Mouse (Mus musculus): ENCODE results near the gene Pfpl. TPM values are rescaled to one million over a fixed set of nuclear protein-coding genes. Genes with fewer than 3 reads are reported as not detected.

Pfpl gene
- polyA plus RNA-seq, 1 experiment from 2014 or later: not detected

GRCm38 (mm10) chr19:12460282-12461249 is 32.9 kb downstream of the Pfpl start, which contains the start of gene Mpeg1:
Gene Mpeg1 (plus strand): TSS chr19:12460779.
- ATAC-seq (replicated peaks; ENCODE audit: low FRiP score): no peak
- peak; percentile 31 for DNase-seq (ENCODE audit: low spot score)
- Histone ChIP-seq H3K36me3 (ENCODE audit: control insufficient read depth, insufficient read depth, low read length) (no peaks in the 10 kb centered on the region), H3K9me3 (ENCODE audit: control insufficient read depth, low read length) (no peaks in the 10 kb centered on the region), H3K9ac (ENCODE audit: low read length) (no peak within 1 kb of the TSS), H3K4me3 (ENCODE audit: low read depth, low read length) (no peak within 1 kb of the TSS), H3K27ac (ENCODE audit: low read depth, low read length) (no peak within 1 kb of the TSS), H3K27me3 (ENCODE audit: control insufficient read depth, insufficient read depth, low read length) (no peaks in the 10 kb centered on the region), H3K4me2 (ENCODE audit: low read depth, low read length, severe bottlenecking) (no peak within 1 kb of the TSS), H3K4me1 (replicated peaks; ENCODE audit: control insufficient read depth, insufficient read depth, low read length) (no peaks in the 10 kb centered on the region)
- 86% methylated on average over 11 of the region's 11 CpGs for WGBS

DNA sequence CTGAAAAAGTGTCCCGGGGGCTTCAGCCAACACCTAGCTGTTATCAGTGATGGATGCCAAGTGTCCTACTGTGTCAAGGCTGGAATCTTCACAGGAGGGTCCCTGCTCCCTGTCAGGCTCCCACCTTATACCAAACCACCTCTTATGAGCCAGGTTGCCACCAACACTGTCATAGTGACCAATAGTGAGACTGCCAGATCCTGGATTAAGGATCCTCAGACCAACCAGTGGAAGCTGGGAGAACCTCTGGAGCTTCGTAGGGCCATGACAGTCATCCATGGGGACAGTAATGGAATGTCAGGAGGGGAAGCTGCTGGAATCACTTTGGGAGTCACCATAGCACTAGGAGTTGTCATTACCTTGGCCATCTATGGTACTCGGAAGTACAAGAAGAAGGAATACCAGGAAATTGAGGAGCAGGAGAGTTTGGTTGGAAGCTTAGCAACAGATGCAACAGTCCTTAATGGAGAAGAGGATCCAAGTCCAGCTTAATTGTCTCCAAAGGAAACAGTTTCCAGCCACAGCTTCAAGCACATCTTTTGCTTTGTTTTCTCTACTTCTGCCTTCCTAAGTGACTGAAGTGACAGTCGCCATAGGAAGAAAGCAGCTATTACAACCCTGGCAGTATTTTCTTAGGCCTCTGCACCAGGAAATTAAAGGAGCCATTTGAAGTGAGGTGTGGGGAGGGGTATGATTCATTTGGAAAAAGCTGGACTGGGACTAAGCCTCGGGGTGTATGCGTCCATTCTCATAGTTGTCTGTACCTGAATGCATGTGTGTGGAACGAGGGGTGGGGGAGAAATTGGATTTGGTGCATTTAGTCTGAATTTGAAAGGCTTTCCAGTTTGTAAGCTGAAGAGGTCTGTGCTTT is 35.4 kb downstream of the Pfpl start:
- no peaks in the 10 kb centered on the region for H3K4me1 ChIP-seq (replicated peaks; ENCODE audit: control insufficient read depth, insufficient read depth, low read length)

DNA sequence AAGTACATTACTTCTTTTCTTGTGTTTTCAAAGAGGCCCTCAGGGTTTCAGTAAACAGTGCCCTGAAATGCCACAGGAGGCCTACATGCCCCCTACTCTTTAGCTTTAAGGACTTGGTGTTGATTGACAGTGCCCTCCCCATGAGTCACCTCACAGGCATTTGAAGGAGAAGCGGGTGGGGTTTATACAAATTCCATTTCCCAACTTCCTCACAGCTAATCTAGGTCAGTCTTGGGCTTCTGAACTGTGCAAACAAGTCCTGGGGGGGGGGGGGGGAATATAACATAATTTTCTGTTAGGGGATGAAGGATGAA is 36.0 kb downstream of the Pfpl start:
- H3K4me3 ChIP-seq (ENCODE audit: low read depth, low read length): no peak overlapping the region
- no peaks in the 10 kb centered on the region for H3K4me1 ChIP-seq (replicated peaks; ENCODE audit: control insufficient read depth, insufficient read depth, low read length)
- H3K9ac ChIP-seq (ENCODE audit: low read length): no peak overlapping the region
- DNase-seq (ENCODE audit: low spot score): peak; percentile 49
- H3K9me3 ChIP-seq (ENCODE audit: control insufficient read depth, low read length): no peaks in the 10 kb centered on the region
- H3K27ac ChIP-seq (ENCODE audit: low read depth, low read length): no peak overlapping the region
- no peaks in the 10 kb centered on the region for H3K27me3 ChIP-seq (ENCODE audit: control insufficient read depth, insufficient read depth, low read length)
- ATAC-seq (replicated peaks; ENCODE audit: low FRiP score): peak; percentile 52
- peaks cover under 1% of the 10 kb centered on the region for H3K36me3 ChIP-seq (ENCODE audit: control insufficient read depth, insufficient read depth, low read length)
- no peak overlapping the region for H3K4me2 ChIP-seq (ENCODE audit: low read depth, low read length, severe bottlenecking)
- WGBS: 18% methylated on average over 1 of the region's 1 CpGs

More for the DNA sequence above, 35.4 kb downstream of the Pfpl start:
- H3K27ac ChIP-seq (ENCODE audit: low read depth, low read length): no peak overlapping the region
- DNase-seq (ENCODE audit: low spot score) (peak; percentile 42), ATAC-seq (replicated peaks; ENCODE audit: low FRiP score) (peak; percentile 55)
- H3K4me2 ChIP-seq (ENCODE audit: low read depth, low read length, severe bottlenecking): no peak overlapping the region
- H3K4me3 ChIP-seq (ENCODE audit: low read depth, low read length): no peak overlapping the region
- WGBS: 58% methylated on average over 7 of the region's 7 CpGs
- H3K9me3 ChIP-seq (ENCODE audit: control insufficient read depth, low read length): no peaks in the 10 kb centered on the region
- H3K27me3 ChIP-seq (ENCODE audit: control insufficient read depth, insufficient read depth, low read length): no peaks in the 10 kb centered on the region
- H3K36me3 ChIP-seq (ENCODE audit: control insufficient read depth, insufficient read depth, low read length): no peaks in the 10 kb centered on the region; the same call in 1 of the 2 replicates
- H3K9ac ChIP-seq (ENCODE audit: low read length): no peak overlapping the region

DNA sequence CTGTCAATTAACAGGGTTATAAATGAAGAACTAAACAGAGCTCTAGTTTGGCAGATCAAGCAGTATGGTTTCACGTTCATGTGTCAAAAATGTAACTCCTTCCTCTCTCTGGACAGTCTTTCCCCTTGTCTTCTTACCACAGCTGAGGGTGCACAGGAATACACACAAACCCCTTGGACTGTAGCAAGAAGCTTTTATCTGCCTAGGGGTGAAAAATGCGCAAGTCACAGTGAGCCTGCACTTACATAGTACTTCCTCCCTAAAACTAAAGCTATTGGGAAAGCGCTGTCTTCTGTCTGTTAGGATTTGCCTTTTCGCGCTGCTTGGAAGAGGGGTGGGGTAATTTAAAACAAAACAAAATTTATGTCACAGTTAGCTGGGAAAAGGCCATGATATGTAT is 36.4 kb downstream of the Pfpl start:
- no peak overlapping the region for H3K27ac ChIP-seq (ENCODE audit: low read depth, low read length)
- H3K4me1 ChIP-seq (replicated peaks; ENCODE audit: control insufficient read depth, insufficient read depth, low read length): no peaks in the 10 kb centered on the region
- H3K9me3 ChIP-seq (ENCODE audit: control insufficient read depth, low read length): no peaks in the 10 kb centered on the region
- ATAC-seq (replicated peaks; ENCODE audit: low FRiP score): no peak
- H3K9ac ChIP-seq (ENCODE audit: low read length): no peak overlapping the region
- H3K4me3 ChIP-seq (ENCODE audit: low read depth, low read length): no peak overlapping the region
- H3K4me2 ChIP-seq (ENCODE audit: low read depth, low read length, severe bottlenecking): no peak overlapping the region
- peaks cover 5% of the 10 kb centered on the region for H3K36me3 ChIP-seq (ENCODE audit: control insufficient read depth, insufficient read depth, low read length)
- DNase-seq (ENCODE audit: low spot score): peak; percentile 14
- H3K27me3 ChIP-seq (ENCODE audit: control insufficient read depth, insufficient read depth, low read length): no peaks in the 10 kb centered on the region
- 83% methylated on average over 5 of the region's 5 CpGs for whole genome bisulfite sequencing

DNA sequence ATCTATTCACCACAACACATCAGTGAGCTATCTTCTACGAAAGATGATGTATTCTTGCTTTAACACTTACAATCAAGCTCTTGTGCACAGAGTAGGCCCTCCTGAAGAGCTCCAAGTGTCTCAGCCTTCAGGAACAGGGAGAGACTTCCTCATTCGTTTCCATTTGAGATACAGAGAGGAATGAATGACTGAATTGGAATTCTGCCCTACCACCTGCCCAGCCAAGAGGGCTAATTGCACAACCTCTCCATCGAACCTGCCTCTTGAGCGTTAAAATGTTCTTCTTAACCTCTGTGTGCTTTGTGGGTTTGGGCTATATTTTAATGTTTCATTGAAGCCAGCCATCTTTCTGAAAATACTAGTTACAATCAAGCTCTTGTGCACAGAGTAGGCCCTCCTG is 37.0 kb downstream of the Pfpl start:
- Histone ChIP-seq H3K9me3 (ENCODE audit: control insufficient read depth, low read length) (no peaks in the 10 kb centered on the region), H3K4me2 (ENCODE audit: low read depth, low read length, severe bottlenecking) (no peak overlapping the region), H3K9ac (ENCODE audit: low read length) (no peak overlapping the region), H3K4me3 (ENCODE audit: low read depth, low read length) (no peak overlapping the region), H3K27me3 (ENCODE audit: control insufficient read depth, insufficient read depth, low read length) (no peaks in the 10 kb centered on the region), H3K27ac (ENCODE audit: low read depth, low read length) (no peak overlapping the region), H3K36me3 (ENCODE audit: control insufficient read depth, insufficient read depth, low read length) (peaks cover 10% of the 10 kb centered on the region), H3K4me1 (replicated peaks; ENCODE audit: control insufficient read depth, insufficient read depth, low read length) (no peaks in the 10 kb centered on the region)
- DNase-seq (ENCODE audit: low spot score) (no peak), ATAC-seq (replicated peaks; ENCODE audit: low FRiP score) (no peak)
- 82% methylated on average over 4 of the region's 4 CpGs for WGBS

GRCm38 (mm10) chr19:12465530-12466144 is 37.9 kb downstream of the Pfpl start:
- 93% methylated on average over 10 of the region's 10 CpGs for WGBS
- peaks cover 10% of the 10 kb centered on the region for H3K36me3 ChIP-seq (ENCODE audit: control insufficient read depth, insufficient read depth, low read length)
- peak; percentile 45 for DNase-seq (ENCODE audit: low spot score)
- no peak overlapping the region for H3K4me3 ChIP-seq (ENCODE audit: low read depth, low read length)
- no peak overlapping the region for H3K27ac ChIP-seq (ENCODE audit: low read depth, low read length)
- H3K9me3 ChIP-seq (ENCODE audit: control insufficient read depth, low read length): no peaks in the 10 kb centered on the region
- H3K9ac ChIP-seq (ENCODE audit: low read length): no peak overlapping the region
- H3K27me3 ChIP-seq (ENCODE audit: control insufficient read depth, insufficient read depth, low read length): no peaks in the 10 kb centered on the region
- no peaks in the 10 kb centered on the region for H3K4me1 ChIP-seq (replicated peaks; ENCODE audit: control insufficient read depth, insufficient read depth, low read length)
- ATAC-seq (replicated peaks; ENCODE audit: low FRiP score): no peak
- no peak overlapping the region for H3K4me2 ChIP-seq (ENCODE audit: low read depth, low read length, severe bottlenecking)

DNA sequence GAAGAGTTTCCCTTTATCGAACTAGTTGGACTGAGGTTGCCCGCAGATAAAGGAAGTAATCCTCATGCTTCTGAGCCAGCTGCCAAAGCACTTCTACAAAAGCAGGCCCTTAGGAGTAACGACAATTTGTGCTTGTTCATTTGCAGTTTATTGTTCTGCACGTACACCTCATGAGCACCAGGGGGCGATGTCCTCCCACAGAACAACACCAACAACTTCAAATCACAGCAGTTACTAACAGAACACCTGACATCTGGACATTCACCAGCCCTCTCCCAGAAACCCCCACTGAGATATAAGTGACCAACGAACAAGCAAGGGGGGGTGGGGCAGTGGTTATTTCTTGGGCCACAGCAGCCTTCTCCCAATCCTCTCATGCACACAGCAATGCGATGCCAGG is 38.5 kb downstream of the Pfpl start:
- Histone ChIP-seq H3K9ac (ENCODE audit: low read length) (no peak overlapping the region), H3K27ac (ENCODE audit: low read depth, low read length) (no peak overlapping the region), H3K9me3 (ENCODE audit: control insufficient read depth, low read length) (no peaks in the 10 kb centered on the region), H3K4me1 (replicated peaks; ENCODE audit: control insufficient read depth, insufficient read depth, low read length) (no peaks in the 10 kb centered on the region), H3K36me3 (ENCODE audit: control insufficient read depth, insufficient read depth, low read length) (peaks cover 10% of the 10 kb centered on the region), H3K4me3 (ENCODE audit: low read depth, low read length) (no peak overlapping the region), H3K27me3 (ENCODE audit: control insufficient read depth, insufficient read depth, low read length) (no peaks in the 10 kb centered on the region), H3K4me2 (ENCODE audit: low read depth, low read length, severe bottlenecking) (no peak overlapping the region)
- peak; percentile 71 for DNase-seq (ENCODE audit: low spot score)
- ATAC-seq (replicated peaks; ENCODE audit: low FRiP score): peak; percentile 44
- 30% methylated on average over 7 of the region's 7 CpGs for WGBS

- Histone ChIP-seq H3K27me3 (ENCODE audit: control insufficient read depth, insufficient read depth, low read length) (no peaks in the 10 kb centered on the region), H3K4me3 (ENCODE audit: low read depth, low read length) (no peak overlapping the region), H3K9me3 (ENCODE audit: control insufficient read depth, low read length) (no peaks in the 10 kb centered on the region), H3K27ac (ENCODE audit: low read depth, low read length) (no peak overlapping the region), H3K9ac (ENCODE audit: low read length) (no peak overlapping the region), H3K4me1 (replicated peaks; ENCODE audit: control insufficient read depth, insufficient read depth, low read length) (no peaks in the 10 kb centered on the region), H3K36me3 (ENCODE audit: control insufficient read depth, insufficient read depth, low read length) (peaks cover 10% of the 10 kb centered on the region), H3K4me2 (ENCODE audit: low read depth, low read length, severe bottlenecking) (no peak overlapping the region)
- 82% methylated on average over 5 of the region's 5 CpGs for WGBS
- no peak for ATAC-seq (replicated peaks; ENCODE audit: low FRiP score)
- DNase-seq (ENCODE audit: low spot score): peak; percentile 73
Observed at GRCm38 (mm10) chr19:12467436-12467835, 39.7 kb downstream of the Pfpl start.

All from forebrain, embryonic 11.5 days (tissue).